Mouse (Mus musculus) heart, embryonic 10.5 days (tissue): Measurements from ENCODE around the gene F12. TPM values are rescaled to one million over a fixed set of nuclear protein-coding genes. Genes with fewer than 3 reads are reported as not detected.

Source experiments
- DNase-seq: peaks from one replicate; pipeline ENCODE4 v3.0.0-alpha.2; 2017; ENCODE audit warnings: low spot score
- H3K27ac ChIP-seq: fragments of 300-500 bp; sonication (generic); 2 replicates; pipeline ENCODE4 v1.5.1; 2016; ENCODE audit warnings: mild to moderate bottlenecking
- H3K27me3 ChIP-seq: fragments of 300-500 bp; sonication (generic); 2 replicates; pipeline ENCODE4 v1.6.1; 2016; ENCODE audit warnings: mild to moderate bottlenecking; ENCODE audit not compliant: poor library complexity, insufficient read depth, severe bottlenecking
- H3K36me3 ChIP-seq: fragments of 300-500 bp; sonication (generic); 2 replicates; pipeline ENCODE4 v1.6.1; 2016; ENCODE audit warnings: mild to moderate bottlenecking, moderate library complexity
- H3K4me1 ChIP-seq: fragments of 300-500 bp; sonication (generic); 2 replicates; pipeline ENCODE4 v1.6.1; 2016; ENCODE audit warnings: mild to moderate bottlenecking
- H3K4me3 ChIP-seq: fragments of 300-500 bp; sonication (generic); 2 replicates; pipeline ENCODE4 v1.5.1; 2016; ENCODE audit warnings: mild to moderate bottlenecking, moderate library complexity
- H3K9me3 ChIP-seq: fragments of 300-500 bp; sonication (generic); 2 replicates; pipeline ENCODE4 v1.6.1; 2016; ENCODE audit warnings: mild to moderate bottlenecking, moderate library complexity
- WGBS: fragments of 180-500 bp; shearing (Covaris S2); methylation state at CpG from one replicate; pipeline ENCODE4 v1.1.7; 2016; 5-methylcytosine and 5-hydroxymethylcytosine counted together
- polyA plus RNA-seq: library from polyadenylated mRNA; unstranded; fragments of >200 nt; fragmentation: Nextera tagmentation; extraction: Ambion mirVana; gene quantifications from 2 replicates; pipeline ENCODE4 v1.2.1, GENCODE M21; 2016

F12 gene
- polyA plus RNA-seq, 1 experiment from 2014 or later = 8.5 TPM

GRCm38 (mm10) chr13:55465184-55465583, 38.6 kb upstream of the F12 start:
- peak overlapping the region; percentile 69 for H3K27ac ChIP-seq
- H3K4me1 ChIP-seq = peaks cover 29% of the 10 kb centered on the region
- peaks cover 18% of the 10 kb centered on the region for H3K36me3 ChIP-seq
- 31% methylated on average over 3 of the region's 3 CpGs for WGBS
- H3K27me3 ChIP-seq = peaks cover 59% of the 10 kb centered on the region
- no peaks in the 10 kb centered on the region for H3K9me3 ChIP-seq
- H3K4me3 ChIP-seq = peak overlapping the region; percentile 65; the same call in 1 of the 2 replicates
- DNase-seq = no peak

- under 1% methylated on average over 82 of the region's 84 CpGs for WGBS
- peak within 1 kb of the TSS; percentile 69 for H3K27ac ChIP-seq
Measured at GRCm38 (mm10) chr13:55464027-55464884, 37.7 kb upstream of the F12 start, which contains the start of gene Prr7. Prr7 (plus strand) TSS chr13:55464267.

GRCm38 (mm10) chr13:55463399-55464026, 36.9 kb upstream of the F12 start:
- Histone ChIP-seq H3K27ac (peak overlapping the region; percentile 69; the same call in 1 of the 2 replicates), H3K36me3 (peaks cover 35% of the 10 kb centered on the region), H3K4me3 (peak overlapping the region; percentile 65), H3K4me1 (peaks cover 29% of the 10 kb centered on the region), H3K27me3 (peaks cover 43% of the 10 kb centered on the region), H3K9me3 (no peaks in the 10 kb centered on the region)
- WGBS = 13% methylated on average over 14 of the region's 14 CpGs
- DNase-seq = no peak

More at GRCm38 (mm10) chr13:55464027-55464884, 37.7 kb upstream of the F12 start, which contains the start of gene Prr7:
- H3K27me3 ChIP-seq = peaks cover 50% of the 10 kb centered on the region
- no peak for DNase-seq
- peak within 1 kb of the TSS; percentile 65 for H3K4me3 ChIP-seq
- H3K4me1 ChIP-seq = peaks cover 29% of the 10 kb centered on the region
- peaks cover 27% of the 10 kb centered on the region for H3K36me3 ChIP-seq
- H3K9me3 ChIP-seq = no peaks in the 10 kb centered on the region

- no peaks in the 10 kb centered on the region for H3K9me3 ChIP-seq
- no peak overlapping the region for H3K4me3 ChIP-seq
- peaks cover 40% of the 10 kb centered on the region for H3K36me3 ChIP-seq
- peaks cover 29% of the 10 kb centered on the region for H3K4me1 ChIP-seq
- 52% methylated on average over 2 of the region's 2 CpGs for WGBS
- DNase-seq = no peak
- H3K27ac ChIP-seq = no peak overlapping the region
- H3K27me3 ChIP-seq = peaks cover 38% of the 10 kb centered on the region
Measured at GRCm38 (mm10) chr13:55462965-55463364, 36.4 kb upstream of the F12 start.

- Histone ChIP-seq H3K4me1 (peaks cover 11% of the 10 kb centered on the region), H3K4me3 (no peak overlapping the region), H3K36me3 (peaks cover 80% of the 10 kb centered on the region), H3K27me3 (no peaks in the 10 kb centered on the region), H3K27ac (no peak overlapping the region), H3K9me3 (no peaks in the 10 kb centered on the region)
- DNase-seq = no peak
- WGBS = 96% methylated on average over 16 of the region's 16 CpGs
Measured at GRCm38 (mm10) chr13:55451785-55452549, 25.4 kb upstream of the F12 start.

- Histone ChIP-seq H3K27me3 (no peaks in the 10 kb centered on the region), H3K4me3 (no peak overlapping the region), H3K4me1 (peaks cover 17% of the 10 kb centered on the region), H3K9me3 (no peaks in the 10 kb centered on the region), H3K36me3 (peaks cover 73% of the 10 kb centered on the region), H3K27ac (no peak overlapping the region)
- 91% methylated on average over 10 of the region's 10 CpGs for WGBS
- DNase-seq = no peak
Measured at GRCm38 (mm10) chr13:55451296-55451695, 24.7 kb upstream of the F12 start.

GRCm38 (mm10) chr13:55450511-55450980, 24.0 kb upstream of the F12 start:
- peaks cover 66% of the 10 kb centered on the region for H3K36me3 ChIP-seq
- no peaks in the 10 kb centered on the region for H3K27me3 ChIP-seq
- no peaks in the 10 kb centered on the region for H3K9me3 ChIP-seq
- peaks cover 22% of the 10 kb centered on the region for H3K4me1 ChIP-seq
- H3K27ac ChIP-seq = no peak overlapping the region
- H3K4me3 ChIP-seq = no peak overlapping the region
- no peak for DNase-seq
- WGBS = 83% methylated on average over 11 of the region's 11 CpGs

- H3K4me1 ChIP-seq = peaks cover 22% of the 10 kb centered on the region
- no peaks in the 10 kb centered on the region for H3K9me3 ChIP-seq
- H3K4me3 ChIP-seq = no peak overlapping the region
- no peak overlapping the region for H3K27ac ChIP-seq
- no peaks in the 10 kb centered on the region for H3K27me3 ChIP-seq
- no peak for DNase-seq
- WGBS = 91% methylated on average over 17 of the region's 17 CpGs
- peaks cover 59% of the 10 kb centered on the region for H3K36me3 ChIP-seq
Measured at GRCm38 (mm10) chr13:55449679-55450441, 23.3 kb upstream of the F12 start.

- WGBS = 94% methylated on average over 9 of the region's 9 CpGs
- Histone ChIP-seq H3K27me3 (no peaks in the 10 kb centered on the region), H3K4me1 (peaks cover 22% of the 10 kb centered on the region), H3K36me3 (peaks cover 52% of the 10 kb centered on the region), H3K27ac (no peak overlapping the region), H3K4me3 (no peak overlapping the region), H3K9me3 (no peaks in the 10 kb centered on the region)
- DNase-seq = no peak
Measured at GRCm38 (mm10) chr13:55449205-55449604, 22.6 kb upstream of the F12 start.

GRCm38 (mm10) chr13:55448131-55448530, 21.5 kb upstream of the F12 start:
- Histone ChIP-seq H3K9me3 (no peaks in the 10 kb centered on the region), H3K4me3 (no peak overlapping the region), H3K27me3 (no peaks in the 10 kb centered on the region), H3K36me3 (peaks cover 42% of the 10 kb centered on the region), H3K27ac (no peak overlapping the region), H3K4me1 (peaks cover 29% of the 10 kb centered on the region)
- DNase-seq = no peak
- WGBS = 92% methylated on average over 5 of the region's 5 CpGs

- Histone ChIP-seq H3K4me1 (peaks cover 29% of the 10 kb centered on the region), H3K9me3 (no peaks in the 10 kb centered on the region), H3K27ac (no peak overlapping the region), H3K36me3 (peaks cover 37% of the 10 kb centered on the region), H3K4me3 (no peak overlapping the region), H3K27me3 (no peaks in the 10 kb centered on the region)
- WGBS = 58% methylated on average over 3 of the region's 3 CpGs
- no peak for DNase-seq
Measured at GRCm38 (mm10) chr13:55447543-55447943, 20.9 kb upstream of the F12 start.

GRCm38 (mm10) chr13:55446483-55447105, 20.0 kb upstream of the F12 start:
- H3K27ac ChIP-seq = no peak overlapping the region
- H3K27me3 ChIP-seq = no peaks in the 10 kb centered on the region
- DNase-seq = no peak
- no peaks in the 10 kb centered on the region for H3K9me3 ChIP-seq
- peaks cover 27% of the 10 kb centered on the region for H3K36me3 ChIP-seq
- 57% methylated on average over 6 of the region's 6 CpGs for WGBS
- H3K4me3 ChIP-seq = peak overlapping the region; percentile 85
- peaks cover 29% of the 10 kb centered on the region for H3K4me1 ChIP-seq
